Mouse (Mus musculus): ENCODE measurements at regions not wholly inside any gene's neighbourhood (a gene's known extent, or its start where the extent isn't known, plus 50 kb on each side); places are given as distances from the start of the nearest gene placed in this dataset.

DNA sequence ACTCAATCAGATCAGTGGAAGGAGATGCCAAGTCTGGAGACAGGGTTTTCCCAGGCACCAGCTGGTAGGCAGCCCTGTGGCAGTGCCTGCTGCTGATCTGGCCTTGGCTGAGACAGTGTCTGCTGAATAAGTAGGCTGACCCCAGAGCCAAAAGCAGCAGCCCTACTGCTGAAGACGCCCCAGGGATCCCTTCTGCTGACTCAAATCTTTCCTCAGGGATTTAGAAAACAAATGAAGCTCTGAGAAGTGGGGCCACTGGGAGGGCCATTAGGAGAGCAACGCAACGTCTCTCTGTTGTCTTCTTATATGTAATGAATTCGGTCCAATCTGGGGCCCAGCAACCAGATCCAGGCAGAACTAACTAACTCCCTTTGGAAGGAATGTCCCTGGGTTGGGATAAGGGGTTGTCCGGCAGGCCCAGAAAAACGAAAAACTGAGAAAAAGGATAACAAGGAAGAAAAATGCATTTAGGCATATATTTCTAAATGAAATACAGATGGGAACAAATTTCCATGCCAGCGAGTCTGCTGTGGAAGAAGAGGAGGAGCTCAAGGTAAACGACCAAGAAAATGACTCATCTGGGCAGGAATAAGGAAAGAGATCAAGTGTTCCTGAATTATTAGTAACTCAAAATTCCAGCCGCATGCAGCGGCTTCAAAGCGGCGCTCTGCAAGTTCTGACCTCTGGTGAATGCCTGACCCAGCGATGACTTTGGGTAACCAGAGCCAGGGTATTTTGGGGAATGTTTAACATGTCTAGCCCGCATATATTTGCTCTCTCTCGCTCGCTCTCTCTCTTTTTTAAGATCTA is 256.7 kb downstream of the Tgfb2 start:
- peak; percentile 82 for DNase-seq
- intact Hi-C loops (cut with DNase I), result no loop called here

DNA sequence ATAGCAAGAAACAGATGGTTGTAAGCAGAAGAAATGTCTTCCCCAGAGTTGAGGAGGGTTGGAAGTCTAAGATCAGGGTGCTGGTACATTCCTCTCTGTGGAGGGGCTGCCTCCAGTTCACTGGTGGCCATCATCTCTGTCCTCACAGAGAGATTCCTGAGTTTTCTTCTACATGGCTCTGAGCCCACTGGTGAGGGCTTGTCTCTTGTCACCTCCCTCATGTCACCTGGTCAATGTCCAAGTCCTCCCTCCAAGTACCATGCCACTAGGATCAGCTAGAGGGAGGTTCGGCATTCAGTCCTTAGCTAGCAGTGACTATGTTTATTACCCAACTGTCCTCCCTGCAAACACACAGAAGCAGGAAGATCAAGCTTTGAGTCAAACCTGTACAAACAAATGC is 258.3 kb downstream of the Tgfb2 start:
- intact Hi-C loops (cut with DNase I), result no loop called here
- DNase-seq, result peak; percentile 13

DNA sequence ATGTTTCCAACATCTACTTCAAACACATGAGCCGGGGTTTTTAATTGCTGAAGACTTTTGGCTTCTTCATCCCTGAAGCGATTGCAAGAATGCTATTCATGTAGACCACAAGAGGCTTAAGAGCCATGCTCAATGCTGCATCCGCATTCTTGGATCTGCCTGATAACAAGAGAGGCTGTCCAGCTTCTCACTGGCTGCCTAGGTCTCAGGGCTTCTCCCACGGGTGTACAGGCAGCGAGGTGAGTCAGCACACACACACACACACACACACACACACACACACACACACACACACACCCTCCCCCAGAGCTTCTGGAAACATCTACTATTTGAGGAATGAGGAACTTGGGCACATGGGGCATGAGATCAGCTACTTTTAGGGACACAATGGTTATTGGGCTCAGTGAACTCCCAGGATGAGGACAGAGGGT is 261.1 kb downstream of the Tgfb2 start:
- DNase-seq, result no peak
- intact Hi-C loops (cut with DNase I), result no loop called here

DNA sequence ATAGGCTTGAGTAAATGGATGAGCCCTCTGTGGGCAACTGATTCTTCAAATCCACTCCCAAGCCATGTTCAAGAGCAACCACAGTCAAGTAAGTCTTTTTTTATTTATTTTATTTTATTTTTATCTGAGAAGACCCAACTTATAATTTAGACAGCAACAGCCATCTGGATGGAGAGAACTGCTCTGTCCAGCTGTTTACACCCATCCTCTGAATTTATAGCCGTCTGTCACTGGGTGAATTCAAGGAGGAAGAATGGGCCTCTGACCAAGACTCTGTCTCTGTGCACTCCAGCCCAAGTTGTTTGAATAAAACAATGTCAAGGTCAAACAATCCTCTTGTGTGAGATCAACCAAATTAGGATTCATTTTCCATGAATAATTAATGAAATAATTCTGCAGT is 263.6 kb downstream of the Tgfb2 start:
- DNase-seq, result no peak
- intact Hi-C loops (cut with DNase I), result no loop called here

DNA sequence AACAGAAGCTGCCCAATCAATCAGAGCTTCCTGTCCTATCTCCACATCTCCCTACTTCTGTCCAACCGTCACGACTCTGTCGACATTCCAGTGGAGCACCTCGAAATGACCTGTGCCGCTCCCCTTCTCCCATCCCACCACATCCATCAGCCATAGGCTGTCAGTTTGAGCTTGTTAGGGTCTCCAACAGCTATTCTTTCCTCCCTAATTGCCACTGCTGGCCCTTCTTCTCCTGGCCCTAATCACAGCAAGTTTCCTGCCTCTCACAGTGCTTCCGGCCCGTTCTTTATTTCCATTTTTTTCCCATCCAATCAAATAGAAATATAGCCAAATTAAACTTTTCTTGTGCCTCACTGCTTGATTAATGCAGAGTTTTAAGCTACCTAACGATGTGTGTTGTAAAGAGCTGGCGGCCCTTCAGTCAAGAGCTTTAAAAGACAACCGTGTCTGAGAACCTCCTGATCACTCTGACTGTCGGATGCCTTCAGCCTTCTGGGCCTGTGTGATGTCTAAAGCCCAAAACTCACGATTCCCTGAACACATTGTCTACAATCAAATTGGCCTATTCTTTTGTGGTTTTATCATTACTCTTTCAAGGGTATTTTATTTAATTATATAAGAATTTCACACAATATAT is 270.3 kb downstream of the Tgfb2 start:
- no peak for DNase-seq
- intact Hi-C loops (cut with DNase I), result no loop called here

DNA sequence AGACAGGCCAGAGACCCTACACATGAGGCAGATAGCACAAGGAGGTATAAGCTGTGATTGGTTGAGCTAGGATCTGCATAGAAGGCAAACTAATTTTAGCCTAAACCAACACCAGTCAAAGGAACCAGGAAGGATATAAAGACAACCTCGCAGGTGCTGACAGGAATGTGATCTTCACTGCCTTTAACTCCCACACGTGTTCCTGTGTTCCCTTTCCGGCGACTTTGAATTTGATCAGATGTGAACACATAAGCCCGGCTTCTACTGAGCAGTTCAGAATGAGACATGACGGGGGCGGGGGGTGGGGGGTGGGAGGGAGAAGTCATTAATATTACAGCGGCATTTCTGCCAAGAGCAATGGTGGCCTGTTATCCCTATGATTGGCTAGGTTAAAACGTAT is 271.0 kb downstream of the Tgfb2 start:
- DNase-seq, result no peak
- intact Hi-C loops (cut with DNase I), result no loop called here

GRCm38 (mm10) chr1:186434007-186434406 is 271.8 kb downstream of the Tgfb2 start:
- intact Hi-C loops (cut with DNase I), result no loop called here
- DNase-seq, result no peak

DNA sequence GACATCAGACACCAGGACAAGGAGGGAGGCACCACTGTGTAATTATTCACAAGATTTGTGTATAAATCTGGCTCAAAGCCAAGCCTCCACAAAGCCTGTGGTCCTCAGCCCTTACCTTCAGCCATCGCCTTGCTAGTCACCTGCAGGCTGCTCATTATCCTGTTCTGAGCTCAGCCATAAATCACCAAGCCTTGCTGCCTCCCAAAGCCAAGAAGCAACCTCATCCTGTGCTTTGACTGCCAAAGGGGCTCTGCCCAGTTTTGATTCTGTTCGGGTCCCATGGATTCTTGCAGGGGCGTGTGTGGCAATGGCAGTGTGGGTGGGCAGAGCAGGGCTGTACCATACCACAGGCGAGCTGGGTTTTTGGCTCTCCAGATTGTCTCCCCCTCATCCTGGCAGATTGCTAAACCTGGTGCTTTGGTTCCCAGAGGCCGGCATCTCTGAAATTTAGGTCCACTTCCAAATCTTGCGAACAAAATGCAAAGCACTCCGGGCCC is 272.6 kb downstream of the Tgfb2 start:
- peak; percentile 72 for DNase-seq
- intact Hi-C loops (cut with DNase I), result no loop called here

DNA sequence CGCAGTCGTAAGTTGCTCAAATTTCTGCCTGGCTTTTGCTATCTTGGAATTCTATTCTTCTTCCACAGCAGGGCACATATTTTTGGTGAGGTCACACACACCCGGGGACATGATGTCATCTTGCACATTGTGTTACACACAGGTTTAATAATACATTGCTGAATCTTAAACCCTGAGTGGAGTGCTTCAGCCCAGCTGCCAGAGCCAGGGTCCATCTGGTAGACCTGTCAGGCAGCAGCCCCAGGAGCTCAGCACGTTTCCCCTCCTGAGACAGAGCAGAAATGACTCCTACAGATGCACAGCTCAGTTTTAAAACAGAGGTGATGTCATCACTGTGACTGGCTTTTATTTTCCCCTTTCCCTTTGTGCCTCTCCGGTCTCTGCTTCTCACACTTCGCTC is 280.4 kb downstream of the Tgfb2 start:
- no peak for DNase-seq
- intact Hi-C loops (cut with DNase I), result no loop called here

DNA sequence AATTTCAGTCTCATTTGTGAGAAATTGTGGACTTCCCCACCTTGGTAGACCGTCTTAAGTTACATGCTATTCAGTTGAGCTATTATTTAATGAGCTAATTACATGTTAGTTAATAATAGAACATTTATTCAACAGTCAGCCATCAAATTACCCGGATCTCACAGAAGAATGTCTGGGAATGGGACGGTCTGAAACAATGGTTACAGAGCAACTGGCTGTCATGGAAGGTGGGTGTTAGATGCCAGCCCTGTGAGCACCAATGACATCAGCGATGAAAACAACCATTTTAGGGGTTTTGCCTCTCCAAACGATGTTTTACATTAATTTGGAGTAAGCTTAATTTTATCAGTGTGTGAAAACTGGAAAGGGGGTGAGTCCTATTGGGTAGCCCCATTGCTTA is 281.7 kb downstream of the Tgfb2 start:
- intact Hi-C loops (cut with DNase I), result no loop called here
- no peak for DNase-seq

GRCm38 (mm10) chr1:186417101-186417500 is 288.7 kb downstream of the Tgfb2 start:
- intact Hi-C loops (cut with DNase I), result no loop called here

DNA sequence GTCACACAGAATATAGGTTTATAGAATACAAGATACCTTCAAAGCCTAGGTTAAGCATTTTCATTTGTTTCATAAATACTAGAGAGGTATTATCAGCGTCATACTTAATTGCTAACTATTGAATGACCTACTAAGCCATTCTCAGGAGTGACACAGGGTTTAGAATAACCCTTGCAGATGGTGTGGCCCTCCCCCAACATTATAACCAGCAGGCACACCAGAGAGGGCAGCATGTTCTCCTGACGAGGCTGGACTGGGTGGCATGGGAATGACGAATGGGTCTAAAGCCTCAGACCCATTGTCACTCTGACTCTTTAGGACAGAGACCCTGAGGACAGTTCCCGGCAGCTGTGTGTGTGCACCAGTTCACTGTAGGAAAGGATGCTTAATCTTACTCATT is 290.5 kb downstream of the Tgfb2 start:
- intact Hi-C loops (cut with DNase I), result no loop called here
- no peak for DNase-seq

More at GRCm38 (mm10) chr1:186417101-186417500, 288.7 kb downstream of the Tgfb2 start:
- peak; percentile 57 for DNase-seq

DNA sequence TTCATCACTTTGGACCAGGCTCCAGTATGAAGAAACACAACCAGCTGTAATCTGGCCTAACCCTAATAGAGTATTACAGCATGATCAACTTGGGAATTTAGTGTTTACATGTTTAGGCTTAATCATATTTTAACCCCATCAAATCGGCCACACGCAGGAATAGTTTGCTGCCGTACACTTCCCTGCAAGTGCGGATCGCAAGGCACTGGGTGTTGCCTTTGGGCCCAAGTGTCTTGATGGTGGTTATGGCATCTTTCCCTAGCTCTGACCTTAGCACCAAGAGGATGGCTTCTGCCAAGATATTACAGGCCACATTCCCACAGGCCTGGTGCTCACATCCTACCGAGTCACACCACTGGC is 291.9 kb downstream of the Tgfb2 start:
- intact Hi-C loops (cut with DNase I), result no loop called here
- DNase-seq, result no peak

GRCm38 (mm10) chr1:186413064-186413885 is 292.5 kb downstream of the Tgfb2 start:
- intact Hi-C loops (cut with DNase I), result no loop called here
- DNase-seq, result no peak

- no peak for DNase-seq
- intact Hi-C loops (cut with DNase I), result no loop called here
Measured at GRCm38 (mm10) chr1:186412296-186412695, 293.5 kb downstream of the Tgfb2 start.

GRCm38 (mm10) chr1:186408986-186409441 is 291.9 kb upstream of the Lyplal1 start:
- intact Hi-C loops (cut with DNase I), result no loop called here

DNA sequence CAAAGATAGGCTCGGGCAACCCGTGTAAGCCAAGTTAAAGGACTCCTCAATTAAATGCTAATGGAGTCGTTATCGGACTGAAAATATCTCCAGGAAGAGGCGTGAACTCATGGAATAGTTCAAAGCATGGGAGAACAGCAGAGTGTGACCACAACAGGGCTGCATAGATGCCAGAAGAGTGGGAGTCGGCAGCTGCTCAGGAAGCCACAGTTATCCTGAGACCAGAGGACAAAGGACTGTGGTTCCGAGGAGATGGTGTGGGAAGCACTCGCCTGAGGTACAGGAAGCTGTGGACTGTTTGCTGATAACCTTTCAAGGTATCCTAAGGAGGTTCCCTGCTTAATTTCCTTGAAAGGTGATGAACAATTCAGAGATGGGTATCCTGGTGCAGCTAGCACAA is 290.5 kb upstream of the Lyplal1 start:
- DNase-seq, result no peak
- intact Hi-C loops (cut with DNase I), result no loop called here

More at GRCm38 (mm10) chr1:186408986-186409441, 291.9 kb upstream of the Lyplal1 start:
- DNase-seq, result no peak

GRCm38 (mm10) chr1:186405693-186406092 is 288.6 kb upstream of the Lyplal1 start:
- intact Hi-C loops (cut with DNase I), result no loop called here
- DNase-seq, result no peak

DNA sequence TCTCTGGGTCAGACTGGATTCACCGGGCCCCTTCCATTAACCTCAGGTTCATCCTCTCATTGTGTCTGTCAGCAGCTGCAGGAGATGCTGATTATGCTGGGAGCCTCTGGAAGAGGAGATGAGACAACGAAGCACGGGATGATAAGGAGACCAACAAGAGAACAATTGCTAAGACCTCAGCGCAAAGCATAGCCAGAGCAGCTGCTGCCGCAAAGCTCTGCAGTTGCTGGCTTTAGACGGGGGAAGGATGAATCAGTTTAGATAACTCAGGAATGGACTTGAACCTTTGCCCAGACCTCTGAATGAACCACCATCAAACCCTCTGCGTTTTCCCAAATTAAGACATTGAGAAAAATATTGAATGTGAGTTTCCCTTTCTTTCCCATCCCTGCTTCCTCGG is 282.7 kb upstream of the Lyplal1 start:
- intact Hi-C loops (cut with DNase I), result loop anchor here (10.0 kb wide), 1 partner anchor 305 kb away; the partner anchor contains the start of gene Tgfb2
- no peak for DNase-seq

GRCm38 (mm10) chr1:186393005-186393404 is 275.9 kb upstream of the Lyplal1 start:
- DNase-seq, result no peak
- intact Hi-C loops (cut with DNase I), result loop anchor here (10.0 kb wide), 1 partner anchor 312 kb away; the partner anchor contains the start of gene Tgfb2

- intact Hi-C loops (cut with DNase I), result no loop called here
- no peak for DNase-seq
Measured at GRCm38 (mm10) chr1:186384440-186384839, 267.3 kb upstream of the Lyplal1 start.

All from left cerebral cortex, postnatal 4 days (tissue).